Mouse (Mus musculus): ENCODE measurements around the gene Sars. TPM values are rescaled to one million over a fixed set of nuclear protein-coding genes. Genes with fewer than 3 reads are reported as not detected.

Sars gene
- polyA plus RNA-seq (2014; fragmentation: Nextera tagmentation; extraction: Ambion mirVana) = 118 and 119 TPM in 2 replicates

DNA sequence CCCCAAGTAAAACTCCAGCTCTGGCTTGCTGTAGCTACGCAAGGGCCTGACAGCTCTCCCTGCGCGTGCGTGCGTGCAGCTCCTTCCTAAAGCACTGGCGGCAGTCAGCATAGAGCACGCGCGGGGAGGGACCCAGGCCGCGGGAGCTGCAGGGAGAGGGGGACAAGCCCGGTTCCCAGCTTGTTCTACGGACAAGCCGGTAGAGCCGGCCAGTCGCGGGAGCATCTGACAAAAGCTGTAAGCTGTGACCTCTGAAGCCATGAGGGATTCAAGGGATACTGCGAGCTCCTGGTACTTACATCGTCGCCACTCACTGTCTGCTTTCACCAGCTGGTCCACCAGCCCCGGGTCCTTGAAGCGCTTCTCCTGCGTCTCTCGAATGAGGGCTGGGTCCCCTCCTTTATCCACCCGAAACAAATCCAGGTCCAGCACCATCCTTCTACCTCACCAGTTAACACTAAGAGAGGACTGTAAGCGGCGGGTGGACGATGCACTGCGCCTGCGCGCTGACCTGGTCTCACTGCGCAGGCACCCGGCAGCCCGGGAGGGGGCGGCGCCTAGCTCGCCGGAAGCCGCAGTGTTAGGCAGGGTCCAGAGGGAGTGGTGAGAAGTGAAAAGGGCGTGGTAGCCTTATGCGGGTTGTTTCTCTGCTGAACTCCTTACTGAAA is at the start of gene Sars:
Gene Sars, minus strand, starts transcription at position 512 of the 668 bp plus-strand sequence.
- H3K27me3 ChIP-seq (ENCODE audit: insufficient read depth, low read length) = no peaks in the 10 kb centered on the region
- 0% methylated on average over 41 of the region's 41 CpGs for WGBS
- peak within 1 kb of the TSS; percentile 73 for H3K9ac ChIP-seq
- peak within 1 kb of the TSS; percentile 85 for H3K4me3 ChIP-seq (ENCODE audit: low read depth, low read length)
- peak within 1 kb of the TSS; percentile 68 for H3K4me2 ChIP-seq
- DNase-seq (peak; percentile 97), ATAC-seq (ENCODE audit: insufficient read depth) (peak; percentile 99)
- H3K27ac ChIP-seq (ENCODE audit: low read depth) = peak within 1 kb of the TSS; percentile 82
- peaks cover 9% of the 10 kb centered on the region; the same call in 1 of the 2 replicates for H3K36me3 ChIP-seq (ENCODE audit: insufficient read depth)
- H3K9me3 ChIP-seq (ENCODE audit: low read depth, low read length) = no peaks in the 10 kb centered on the region
- H3K4me1 ChIP-seq (ENCODE audit: insufficient read depth) = 0 out of 2 replicates have a peak, but pooled peaks cover 10% of the 10 kb centered on the region
- TF ChIP-seq CTCF (IDR thresholded peaks at IDR 0.05; ENCODE audit: low read depth) = peak; percentile 26; the same call in 1 of the 2 replicates

DNA sequence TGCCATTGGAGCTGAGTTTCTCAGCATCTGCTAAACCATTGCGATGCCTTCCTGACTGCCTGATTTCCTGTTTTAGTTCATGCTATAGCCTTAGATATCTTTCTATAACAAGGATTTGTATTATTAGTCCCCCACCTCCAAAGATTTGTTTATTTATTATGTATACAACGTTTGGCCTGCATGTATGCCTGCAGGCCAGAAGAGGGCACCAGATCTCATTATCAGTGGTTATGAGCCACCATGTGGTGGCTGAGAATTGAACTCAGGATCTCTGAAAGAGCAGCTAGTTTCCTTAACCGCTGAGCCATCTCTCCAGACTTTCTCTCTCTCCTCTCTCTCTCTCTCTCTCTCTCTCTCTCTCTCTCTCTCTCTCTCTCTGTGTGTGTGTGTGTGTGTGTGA is 45.0 kb upstream of the Sars start:
- Histone ChIP-seq H3K4me1 (ENCODE audit: insufficient read depth) (no peaks in the 10 kb centered on the region), H3K4me3 (ENCODE audit: low read depth, low read length) (no peak overlapping the region), H3K9ac (no peak overlapping the region), H3K4me2 (no peak overlapping the region), H3K9me3 (ENCODE audit: low read depth, low read length) (no peaks in the 10 kb centered on the region), H3K27ac (ENCODE audit: low read depth) (no peak overlapping the region), H3K36me3 (ENCODE audit: insufficient read depth) (no peaks in the 10 kb centered on the region), H3K27me3 (ENCODE audit: insufficient read depth, low read length) (no peaks in the 10 kb centered on the region)
- ATAC-seq (ENCODE audit: insufficient read depth) (no peak), DNase-seq (peak; percentile 46)
- WGBS = 42% methylated on average over 3 of the region's 3 CpGs
- peak; percentile 49 for TF ChIP-seq CTCF (IDR thresholded peaks at IDR 0.05; ENCODE audit: low read depth)

- H3K9ac ChIP-seq = no peak overlapping the region
- H3K36me3 ChIP-seq (ENCODE audit: insufficient read depth) = no peaks in the 10 kb centered on the region
- H3K4me2 ChIP-seq = no peak overlapping the region
- no peaks in the 10 kb centered on the region for H3K27me3 ChIP-seq (ENCODE audit: insufficient read depth, low read length)
- DNase-seq (no peak), ATAC-seq (ENCODE audit: insufficient read depth) (no peak)
- H3K9me3 ChIP-seq (ENCODE audit: low read depth, low read length) = no peaks in the 10 kb centered on the region
- no peak overlapping the region for H3K27ac ChIP-seq (ENCODE audit: low read depth)
- H3K4me3 ChIP-seq (ENCODE audit: low read depth, low read length) = no peak overlapping the region
- TF ChIP-seq CTCF (IDR thresholded peaks at IDR 0.05; ENCODE audit: low read depth) = no peak
- no peaks in the 10 kb centered on the region for H3K4me1 ChIP-seq (ENCODE audit: insufficient read depth)
- 80% methylated on average over 4 of the region's 4 CpGs for WGBS
These were observed 39.7 kb upstream of the Sars start for GRCm38 (mm10) chr3:108484749-108485148.

DNA sequence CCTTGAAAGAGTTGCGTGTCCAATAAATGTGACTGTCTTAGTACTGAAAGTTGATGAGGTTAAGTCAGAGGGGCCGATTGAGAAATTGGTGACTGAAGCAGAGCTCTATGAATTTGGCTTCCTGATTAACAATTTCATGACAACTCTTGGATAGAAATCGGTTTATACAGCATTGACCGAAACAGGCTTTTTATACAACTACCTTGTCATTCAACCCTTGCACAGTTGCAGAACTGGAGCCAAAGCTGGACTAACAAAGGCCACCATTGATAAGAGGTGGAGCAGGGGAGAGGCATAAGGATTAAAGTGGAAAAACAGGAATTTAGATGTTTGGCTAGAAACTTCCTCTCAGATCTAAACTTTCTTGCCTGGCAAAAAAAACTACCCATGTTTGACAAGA is 33.8 kb upstream of the Sars start:
- Histone ChIP-seq H3K4me3 (ENCODE audit: low read depth, low read length) (no peak overlapping the region), H3K36me3 (ENCODE audit: insufficient read depth) (no peaks in the 10 kb centered on the region), H3K9me3 (ENCODE audit: low read depth, low read length) (no peaks in the 10 kb centered on the region), H3K4me1 (ENCODE audit: insufficient read depth) (0 out of 2 replicates have a peak, but pooled peaks cover 5% of the 10 kb centered on the region), H3K27ac (ENCODE audit: low read depth) (peak overlapping the region; percentile 81), H3K4me2 (no peak overlapping the region), H3K9ac (no peak overlapping the region), H3K27me3 (ENCODE audit: insufficient read depth, low read length) (no peaks in the 10 kb centered on the region)
- no peak for TF ChIP-seq CTCF (IDR thresholded peaks at IDR 0.05; ENCODE audit: low read depth)
- ATAC-seq (ENCODE audit: insufficient read depth) (no peak), DNase-seq (peak; percentile 47)
- whole genome bisulfite sequencing = 62% methylated on average over 4 of the region's 4 CpGs

GRCm38 (mm10) chr3:108476761-108477619 is 32.0 kb upstream of the Sars start:
- Histone ChIP-seq H3K4me1 (ENCODE audit: insufficient read depth) (0 out of 2 replicates have a peak, but pooled peaks cover 5% of the 10 kb centered on the region), H3K36me3 (ENCODE audit: insufficient read depth) (no peaks in the 10 kb centered on the region), H3K9ac (no peak overlapping the region), H3K27me3 (ENCODE audit: insufficient read depth, low read length) (no peaks in the 10 kb centered on the region), H3K4me3 (ENCODE audit: low read depth, low read length) (no peak overlapping the region), H3K4me2 (no peak overlapping the region), H3K9me3 (ENCODE audit: low read depth, low read length) (no peaks in the 10 kb centered on the region), H3K27ac (ENCODE audit: low read depth) (peak overlapping the region; percentile 81)
- ATAC-seq (ENCODE audit: insufficient read depth) (peak; percentile 81), DNase-seq (peak; percentile 80)
- no peak for TF ChIP-seq CTCF (IDR thresholded peaks at IDR 0.05; ENCODE audit: low read depth)
- WGBS = 34% methylated on average over 14 of the region's 14 CpGs

GRCm38 (mm10) chr3:108475496-108475895 is 30.5 kb upstream of the Sars start:
- no peak overlapping the region for H3K9ac ChIP-seq
- no peak overlapping the region for H3K4me2 ChIP-seq
- 0 out of 2 replicates have a peak, but pooled peaks cover 5% of the 10 kb centered on the region for H3K4me1 ChIP-seq (ENCODE audit: insufficient read depth)
- H3K27me3 ChIP-seq (ENCODE audit: insufficient read depth, low read length) = no peaks in the 10 kb centered on the region
- H3K36me3 ChIP-seq (ENCODE audit: insufficient read depth) = no peaks in the 10 kb centered on the region
- TF ChIP-seq CTCF (IDR thresholded peaks at IDR 0.05; ENCODE audit: low read depth) = no peak
- no peak overlapping the region for H3K4me3 ChIP-seq (ENCODE audit: low read depth, low read length)
- ATAC-seq (ENCODE audit: insufficient read depth) (no peak), DNase-seq (no peak)
- no peaks in the 10 kb centered on the region for H3K9me3 ChIP-seq (ENCODE audit: low read depth, low read length)
- 63% methylated on average over 5 of the region's 5 CpGs for WGBS
- peak overlapping the region; percentile 75; the same call in 1 of the 2 replicates for H3K27ac ChIP-seq (ENCODE audit: low read depth)

GRCm38 (mm10) chr3:108474969-108475368 is 30.0 kb upstream of the Sars start:
- WGBS = 69% methylated on average over 7 of the region's 7 CpGs
- H3K4me3 ChIP-seq (ENCODE audit: low read depth, low read length) = no peak overlapping the region
- DNase-seq (no peak), ATAC-seq (ENCODE audit: insufficient read depth) (no peak)
- H3K27ac ChIP-seq (ENCODE audit: low read depth) = no peak overlapping the region
- TF ChIP-seq CTCF (IDR thresholded peaks at IDR 0.05; ENCODE audit: low read depth) = no peak
- H3K4me1 ChIP-seq (ENCODE audit: insufficient read depth) = 0 out of 2 replicates have a peak, but pooled peaks cover 5% of the 10 kb centered on the region
- H3K4me2 ChIP-seq = no peak overlapping the region
- H3K27me3 ChIP-seq (ENCODE audit: insufficient read depth, low read length) = no peaks in the 10 kb centered on the region
- no peaks in the 10 kb centered on the region for H3K9me3 ChIP-seq (ENCODE audit: low read depth, low read length)
- no peaks in the 10 kb centered on the region for H3K36me3 ChIP-seq (ENCODE audit: insufficient read depth)
- H3K9ac ChIP-seq = no peak overlapping the region

All from lung, embryonic 14.5 days (tissue).